Mouse (Mus musculus) left cerebral cortex, postnatal 14 days (tissue): ENCODE data around the gene Hist2h2ab. TPM values are rescaled to one million over a fixed set of nuclear protein-coding genes. Genes with fewer than 3 reads are reported as not detected.
A peak's percentile ranks its signal among the peaks of the same experiment; 100 is the strongest.
"Not testable (repeated sequence)": the region's sequence is repeated elsewhere in the genome, so short reads cannot be mapped to it uniquely, and the experiment has no call there.

Source experiments
- DNase-seq, 2 experiments: peaks; one replicate each; pipeline ENCODE4 v3.0.0; 2021 to 2022; ENCODE audit warnings: low spot score in 2 of 2, mixed read lengths in 1 of 2
- intact Hi-C: fragments of 180-260 bp; cut with DNase I; formaldehyde crosslinking; loops from one replicate; pipeline ENCODE4 v1.15.1; 2025
- long read RNA-seq, 2 experiments: library from polyadenylated mRNA; stranded (forward); transcript quantifications; one replicate each; pipeline ENCODE4 v2.0.0; 2021
- total RNA-seq, 2 experiments: library from RNA; stranded (reverse); gene quantifications; 2 replicates each; pipeline ENCODE4 v1.2.3; 2021

Gene Hist2h2ab
- 10 to 100 TPM in 1 of 2 experiments, 1 to 10 TPM in 1; 7.4 to 11.7 TPM for total RNA-seq
- long read RNA-seq, experiment 1: 0 reads
- long read RNA-seq, experiment 2: 0 reads

- DNase-seq: peak; percentile 71 to 92
- intact Hi-C loops: loop anchor here (10.0 kb wide), 1 partner anchor 155 kb away; no protein-coding TSS in a partner anchor
Measured at GRCm38 (mm10) chr3:96219661-96220130, at the start of gene Hist2h2ab, which contains the start of gene Bola1. Gene Hist2h2ab, plus strand, starts transcription at chr3:96219865. Gene Bola1, minus strand, starts transcription at chr3:96219709.

- intact Hi-C loops: no loop called here
- DNase-seq: no peak
Measured at GRCm38 (mm10) chr3:96170276-96170675, 49.4 kb upstream of the Hist2h2ab start.

GRCm38 (mm10) chr3:96170976-96171545, 48.6 kb upstream of the Hist2h2ab start:
- intact Hi-C loops: no loop called here
- no peak for DNase-seq

- intact Hi-C loops: no loop called here
- DNase-seq: peak; percentile 42 to 50
Measured at GRCm38 (mm10) chr3:96171583-96172196, 48.0 kb upstream of the Hist2h2ab start.

- intact Hi-C loops: no loop called here
- peak; percentile 80 to 93 for DNase-seq
Measured at GRCm38 (mm10) chr3:96172197-96173178, 47.2 kb upstream of the Hist2h2ab start, which contains the start of gene Sf3b4. Gene Sf3b4, plus strand, starts transcription at chr3:96172332.

GRCm38 (mm10) chr3:96173185-96173584, 46.5 kb upstream of the Hist2h2ab start:
- no peak for DNase-seq
- intact Hi-C loops: no loop called here

- intact Hi-C loops, DNase-seq: not testable (repeated sequence)
Measured at GRCm38 (mm10) chr3:96174042-96174441, 45.6 kb upstream of the Hist2h2ab start.

- DNase-seq: no peak
- intact Hi-C loops: no loop called here
Measured at GRCm38 (mm10) chr3:96175251-96175650, 44.4 kb upstream of the Hist2h2ab start.

- intact Hi-C loops: no loop called here
Measured at GRCm38 (mm10) chr3:96178427-96178826, 41.2 kb upstream of the Hist2h2ab start.

GRCm38 (mm10) chr3:96178902-96179301, 40.8 kb upstream of the Hist2h2ab start:
- intact Hi-C loops: no loop called here
- DNase-seq: no peak

More at GRCm38 (mm10) chr3:96178427-96178826, 41.2 kb upstream of the Hist2h2ab start:
- DNase-seq: no peak

- intact Hi-C loops: no loop called here
- peak in 1 of 2 experiments; percentile 50 for DNase-seq
Measured at GRCm38 (mm10) chr3:96179531-96179930, 40.1 kb upstream of the Hist2h2ab start.

- intact Hi-C loops: no loop called here
- peak; percentile 65 to 74 for DNase-seq
Measured at GRCm38 (mm10) chr3:96180727-96181477, 38.8 kb upstream of the Hist2h2ab start, which contains the start of gene Sv2a. Gene Sv2a, plus strand, starts transcription at chr3:96181151.

GRCm38 (mm10) chr3:96181510-96182381, 37.9 kb upstream of the Hist2h2ab start:
- intact Hi-C loops: no loop called here
- peak; percentile 59 to 82 for DNase-seq

GRCm38 (mm10) chr3:96182382-96182776, 37.3 kb upstream of the Hist2h2ab start:
- DNase-seq: peak; percentile 60 to 74
- intact Hi-C loops: no loop called here

- DNase-seq: no peak
- intact Hi-C loops: no loop called here
Measured at GRCm38 (mm10) chr3:96192977-96193376, 26.7 kb upstream of the Hist2h2ab start.

GRCm38 (mm10) chr3:96194966-96195365, 24.7 kb upstream of the Hist2h2ab start:
- intact Hi-C loops: no loop called here

GRCm38 (mm10) chr3:96195616-96196313, 23.9 kb upstream of the Hist2h2ab start:
- DNase-seq: no peak

More at GRCm38 (mm10) chr3:96194966-96195365, 24.7 kb upstream of the Hist2h2ab start:
- DNase-seq: no peak

More at GRCm38 (mm10) chr3:96195616-96196313, 23.9 kb upstream of the Hist2h2ab start:
- intact Hi-C loops: no loop called here
